Mouse (Mus musculus): ENCODE measurements around the gene Arl6ip5. TPM values are rescaled to one million over a fixed set of nuclear protein-coding genes. Genes with fewer than 3 reads are reported as not detected.

The Arl6ip5 gene
- total and polyA plus RNA-seq, 3 experiments, result 97.8 to 138 (median 122) TPM

- WGBS, result 82% methylated on average over 3 of the region's 3 CpGs
- Histone ChIP-seq H3K27ac (no peak overlapping the region), H3K36me3 (ENCODE audit: control insufficient read depth, insufficient read depth, low read length) (peaks cover 9% of the 10 kb centered on the region; the same call in 1 of the 2 replicates), H3K79me2 (replicated peaks; ENCODE audit: control insufficient read depth, insufficient read depth, low read length) (peaks cover 2% of the 10 kb centered on the region; the same call in 1 of the 2 replicates), H3K27me3 (ENCODE audit: control insufficient read depth, insufficient read depth, low read length) (no peaks in the 10 kb centered on the region), H3K4me3 (no peak overlapping the region), H3K9ac (ENCODE audit: low read depth, low read length) (no peak overlapping the region), H3K4me1 (ENCODE audit: control insufficient read depth, insufficient read depth, low read length) (peaks cover 5% of the 10 kb centered on the region)
- DNase-seq, result no peak
- intact Hi-C loops (cut with DNase I), result no loop called here
- TF ChIP-seq EP300 (IDR thresholded peaks at IDR 0.05; ENCODE audit: insufficient read depth, low read depth, low read length) (no peak), CTCF (IDR thresholded peaks at IDR 0.05) (no peak), POLR2A (IDR thresholded peaks at IDR 0.05; ENCODE audit: insufficient read depth, low read depth, low read length) (no peak)
Measured at GRCm38 (mm10) chr6:97202477-97202876, 8.0 kb upstream of the Arl6ip5 start.

- Histone ChIP-seq H3K36me3 (ENCODE audit: control insufficient read depth, insufficient read depth, low read length) (peaks cover 9% of the 10 kb centered on the region; the same call in 1 of the 2 replicates), H3K27me3 (ENCODE audit: control insufficient read depth, insufficient read depth, low read length) (no peaks in the 10 kb centered on the region), H3K9ac (ENCODE audit: low read depth, low read length) (no peak overlapping the region; the same call in 1 of the 2 replicates), H3K27ac (peak overlapping the region; percentile 88), H3K79me2 (replicated peaks; ENCODE audit: control insufficient read depth, insufficient read depth, low read length) (peaks cover 2% of the 10 kb centered on the region; the same call in 1 of the 2 replicates), H3K4me1 (ENCODE audit: control insufficient read depth, insufficient read depth, low read length) (peaks cover 5% of the 10 kb centered on the region), H3K4me3 (peak overlapping the region; percentile 80)
- intact Hi-C loops (cut with DNase I), result loop anchor here (2.0 kb wide), 1 partner anchor 26 kb away; the partner anchor contains the start of gene Tmf1
- no peak for DNase-seq
- TF ChIP-seq EP300 (IDR thresholded peaks at IDR 0.05; ENCODE audit: insufficient read depth, low read depth, low read length), result no peak
- TF ChIP-seq CTCF (IDR thresholded peaks at IDR 0.05), result no peak
- TF ChIP-seq POLR2A (IDR thresholded peaks at IDR 0.05; ENCODE audit: insufficient read depth, low read depth, low read length), result no peak
- 16% methylated on average over 9 of the region's 9 CpGs for WGBS
Measured at GRCm38 (mm10) chr6:97204252-97204869, 6.1 kb upstream of the Arl6ip5 start.

- no peak for TF ChIP-seq CTCF (IDR thresholded peaks at IDR 0.05)
- no peak for TF ChIP-seq POLR2A (IDR thresholded peaks at IDR 0.05; ENCODE audit: insufficient read depth, low read depth, low read length)
Measured at GRCm38 (mm10) chr6:97204952-97205351, 5.5 kb upstream of the Arl6ip5 start.

GRCm38 (mm10) chr6:97205439-97205885, 5.0 kb upstream of the Arl6ip5 start, which contains the start of gene Uba3:
Gene Uba3, minus strand, starts transcription at chr6:97205647.
- intact Hi-C loops (cut with DNase I), result loop anchor here (2.0 kb wide), 1 partner anchor 27 kb away; the partner anchor contains the start of gene Tmf1
- under 1% methylated on average over 38 of the region's 38 CpGs for WGBS
- Histone ChIP-seq H3K27me3 (ENCODE audit: control insufficient read depth, insufficient read depth, low read length) (no peaks in the 10 kb centered on the region), H3K27ac (peak within 1 kb of the TSS; percentile 88), H3K36me3 (ENCODE audit: control insufficient read depth, insufficient read depth, low read length) (peaks cover 9% of the 10 kb centered on the region; the same call in 1 of the 2 replicates), H3K79me2 (replicated peaks; ENCODE audit: control insufficient read depth, insufficient read depth, low read length) (peaks cover 2% of the 10 kb centered on the region; the same call in 1 of the 2 replicates), H3K4me3 (peak within 1 kb of the TSS; percentile 80), H3K4me1 (ENCODE audit: control insufficient read depth, insufficient read depth, low read length) (peaks cover 5% of the 10 kb centered on the region), H3K9ac (ENCODE audit: low read depth, low read length) (peak within 1 kb of the TSS; percentile 78)
- TF ChIP-seq POLR2A (IDR thresholded peaks at IDR 0.05; ENCODE audit: insufficient read depth, low read depth, low read length) (peak; percentile 77), EP300 (IDR thresholded peaks at IDR 0.05; ENCODE audit: insufficient read depth, low read depth, low read length) (0 out of 2 replicates have a peak, but pooled peaks have one; percentile 9), CTCF (IDR thresholded peaks at IDR 0.05) (no peak)
- DNase-seq, result peak; percentile 99

More at GRCm38 (mm10) chr6:97204952-97205351, 5.5 kb upstream of the Arl6ip5 start:
- Histone ChIP-seq H3K9ac (ENCODE audit: low read depth, low read length) (peak overlapping the region; percentile 78), H3K4me3 (peak overlapping the region; percentile 80), H3K4me1 (ENCODE audit: control insufficient read depth, insufficient read depth, low read length) (peaks cover 5% of the 10 kb centered on the region), H3K27me3 (ENCODE audit: control insufficient read depth, insufficient read depth, low read length) (no peaks in the 10 kb centered on the region), H3K27ac (peak overlapping the region; percentile 88), H3K79me2 (replicated peaks; ENCODE audit: control insufficient read depth, insufficient read depth, low read length) (peaks cover 2% of the 10 kb centered on the region; the same call in 1 of the 2 replicates), H3K36me3 (ENCODE audit: control insufficient read depth, insufficient read depth, low read length) (peaks cover 9% of the 10 kb centered on the region; the same call in 1 of the 2 replicates)
- DNase-seq, result peak in 1 of 2 experiments; percentile 56
- 1% methylated on average over 16 of the region's 16 CpGs for WGBS
- intact Hi-C loops (cut with DNase I), result loop anchor here (2.0 kb wide), 1 partner anchor 26 kb away; the partner anchor contains the start of gene Tmf1

- H3K27ac ChIP-seq, result peak overlapping the region; percentile 4; the same call in 1 of the 2 replicates
- no peak overlapping the region for H3K4me3 ChIP-seq
- peaks cover 5% of the 10 kb centered on the region for H3K4me1 ChIP-seq (ENCODE audit: control insufficient read depth, insufficient read depth, low read length)
- H3K27me3 ChIP-seq (ENCODE audit: control insufficient read depth, insufficient read depth, low read length), result no peaks in the 10 kb centered on the region
- DNase-seq, result no peak
- H3K79me2 ChIP-seq (replicated peaks; ENCODE audit: control insufficient read depth, insufficient read depth, low read length), result peaks cover 2% of the 10 kb centered on the region; the same call in 1 of the 2 replicates
- peaks cover 9% of the 10 kb centered on the region; the same call in 1 of the 2 replicates for H3K36me3 ChIP-seq (ENCODE audit: control insufficient read depth, insufficient read depth, low read length)
- intact Hi-C loops (cut with DNase I), result no loop called here
- WGBS, result 57% methylated on average over 4 of the region's 4 CpGs
- TF ChIP-seq EP300 (IDR thresholded peaks at IDR 0.05; ENCODE audit: insufficient read depth, low read depth, low read length) (no peak), POLR2A (IDR thresholded peaks at IDR 0.05; ENCODE audit: insufficient read depth, low read depth, low read length) (no peak), CTCF (IDR thresholded peaks at IDR 0.05) (no peak)
- H3K9ac ChIP-seq (ENCODE audit: low read depth, low read length), result no peak overlapping the region
Measured at GRCm38 (mm10) chr6:97207085-97207484, 3.4 kb upstream of the Arl6ip5 start.

All from heart, adult 2 months (tissue).